Mouse (Mus musculus) limb, embryonic 14.5 days (tissue): Measurements from ENCODE around the gene Fcrla. TPM values are rescaled to one million over a fixed set of nuclear protein-coding genes. Genes with fewer than 3 reads are reported as not detected.

Source experiments
- ATAC-seq: fragments of 200-750 bp; cut with Nextera tagmentation; 2 replicates; pipeline ENCODE4 v1.8.0; 2017; ENCODE audit warnings: low read depth, moderate number of reproducible peaks, moderate TSS enrichment; ENCODE audit not compliant: low FRiP score
- DNase-seq: peaks from one replicate; pipeline ENCODE4 v3.0.0-alpha.2; 2015; ENCODE audit warnings: low spot score
- H3K27ac ChIP-seq: fragments of 300-500 bp; sonication (generic); replicated peaks from 2 replicates; pipeline ENCODE4 v1.5.1; 2014; ENCODE audit warnings: low read depth, mild to moderate bottlenecking, low read length, moderate library complexity, mixed read lengths
- H3K27me3 ChIP-seq: fragments of 300-500 bp; sonication (generic); 2 replicates; pipeline ENCODE4 v1.6.1; 2014; ENCODE audit warnings: low read length, mixed read lengths; ENCODE audit not compliant: control insufficient read depth, insufficient read depth
- H3K36me3 ChIP-seq: fragments of 300-500 bp; sonication (generic); 2 replicates; pipeline ENCODE4 v1.6.1; 2014; ENCODE audit warnings: mild to moderate bottlenecking, low read length, moderate library complexity, mixed read lengths; ENCODE audit not compliant: control insufficient read depth, insufficient read depth
- H3K4me1 ChIP-seq: fragments of 300-500 bp; sonication (generic); 2 replicates; pipeline ENCODE4 v1.6.1; 2014; ENCODE audit warnings: antibody characterized with exemption, low read length, mixed read lengths; ENCODE audit not compliant: control insufficient read depth, insufficient read depth
- H3K4me2 ChIP-seq: fragments of 300-500 bp; sonication (generic); replicated peaks from 2 replicates; pipeline ENCODE4 v1.6.1; 2014; ENCODE audit warnings: low read depth, mild to moderate bottlenecking, low read length, moderate library complexity; ENCODE audit not compliant: severe bottlenecking
- H3K4me3 ChIP-seq: fragments of 300-500 bp; sonication (generic); replicated peaks from 2 replicates; pipeline ENCODE4 v1.5.1; 2014; ENCODE audit warnings: low read length
- H3K9ac ChIP-seq: fragments of 300-500 bp; sonication (generic); 2 replicates; pipeline ENCODE4 v1.6.1; 2014; ENCODE audit warnings: mild to moderate bottlenecking, low read depth, low read length, moderate library complexity; ENCODE audit not compliant: severe bottlenecking
- H3K9me3 ChIP-seq: fragments of 300-500 bp; sonication (generic); 2 replicates; pipeline ENCODE4 v1.6.1; 2016; ENCODE audit warnings: low read length; ENCODE audit not compliant: control insufficient read depth
- POLR2A ChIP-seq: fragments of 200-500 bp; IDR thresholded peaks from 2 replicates; pipeline ENCODE4 v1.8.0; 2012; ENCODE audit warnings: inconsistent platforms, mild to moderate bottlenecking, moderate library complexity, borderline replicate concordance; ENCODE audit not compliant: insufficient read depth, insufficient read length; ENCODE audit errors: extremely low read depth
- WGBS: fragments of 180-500 bp; shearing (Covaris S2); extraction: QIAGEN DNeasy Blood & Tissue Kit; methylation state at CpG from one replicate; pipeline ENCODE4 v1.1.7; 2014; 5-methylcytosine and 5-hydroxymethylcytosine counted together
- polyA plus RNA-seq, 2 experiments: library from polyadenylated mRNA; depleted of rRNA in 1 of 2; stranded (reverse) in 1 of 2; unstranded in 1 of 2; fragments of >200 nt; fragmentation: Nextera tagmentation in 1 of 2; extraction: Ambion mirVana in 1 of 2; gene quantifications; 2 replicates each; pipeline versions ENCODE4 v1.2.1 to v1.2.3; 2012 to 2014

The Fcrla gene
- polyA plus RNA-seq, 2 experiments: 0.13 TPM; not detected in 1

DNA sequence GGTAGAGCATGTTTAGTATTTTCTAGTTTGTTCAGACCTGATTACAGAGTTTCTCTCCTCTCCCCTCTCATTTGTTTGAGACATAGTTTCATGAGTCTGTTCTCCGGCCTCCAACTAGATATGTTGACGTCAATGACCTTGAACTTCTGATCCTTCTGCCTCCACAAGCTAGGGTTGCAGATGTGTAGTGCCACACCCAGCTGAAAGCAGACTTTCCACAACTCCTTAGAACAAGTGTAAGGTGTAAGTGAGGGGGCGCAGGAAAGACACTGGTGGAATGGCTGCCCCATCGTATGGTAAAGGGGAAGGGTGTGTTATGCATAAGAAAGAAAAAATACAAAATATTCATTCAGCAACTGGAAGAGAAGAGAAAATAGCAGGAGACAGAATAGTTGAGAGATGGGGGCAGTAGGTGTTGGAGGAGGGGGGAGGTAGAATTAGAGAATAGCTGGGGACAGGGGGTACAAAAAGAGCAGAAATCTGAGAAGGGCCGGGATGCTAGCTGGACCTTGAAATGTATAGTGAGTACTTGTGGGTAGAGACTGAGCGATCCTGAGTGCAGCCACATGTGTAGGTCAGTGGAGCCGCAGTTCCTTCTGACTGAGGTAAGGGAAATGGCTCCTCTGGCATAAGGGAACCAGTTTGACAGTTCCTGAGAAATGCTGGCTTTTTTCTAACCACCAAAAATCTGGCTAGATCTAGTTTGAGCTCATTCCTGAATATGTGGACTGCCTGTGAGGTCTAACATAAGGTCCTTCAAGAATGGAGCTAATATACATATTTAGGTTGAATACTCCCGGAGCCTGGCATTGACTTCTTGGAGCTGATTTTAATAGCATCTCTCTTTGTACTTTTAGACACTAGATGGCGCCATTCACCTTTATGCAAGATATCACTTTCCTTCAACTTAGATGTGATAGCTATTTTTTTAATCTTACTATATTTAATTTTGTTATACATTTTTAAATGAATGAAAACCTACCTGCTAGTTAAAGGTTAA, 32.5 kb downstream of the Fcrla start:
- H3K9me3 ChIP-seq: no peaks in the 10 kb centered on the region
- H3K4me1 ChIP-seq: no peaks in the 10 kb centered on the region
- no peak overlapping the region for H3K4me3 ChIP-seq
- no peak overlapping the region for H3K27ac ChIP-seq
- H3K36me3 ChIP-seq: no peaks in the 10 kb centered on the region
- no peaks in the 10 kb centered on the region for H3K27me3 ChIP-seq
- no peak overlapping the region for H3K4me2 ChIP-seq
- ATAC-seq (no peak), DNase-seq (peak; percentile 46)
- TF ChIP-seq POLR2A: no peak
- no peak overlapping the region for H3K9ac ChIP-seq
- WGBS: 63% methylated on average over 9 of the region's 9 CpGs

- Histone ChIP-seq H3K9me3 (no peaks in the 10 kb centered on the region), H3K4me3 (no peak overlapping the region), H3K4me2 (no peak overlapping the region), H3K4me1 (no peaks in the 10 kb centered on the region), H3K36me3 (no peaks in the 10 kb centered on the region), H3K9ac (no peak overlapping the region), H3K27me3 (no peaks in the 10 kb centered on the region), H3K27ac (no peak overlapping the region)
- WGBS: 62% methylated on average over 1 of the region's 1 CpGs
- ATAC-seq (no peak), DNase-seq (no peak)
- no peak for TF ChIP-seq POLR2A
Measured at GRCm38 (mm10) chr1:170892279-170892678, 35.1 kb downstream of the Fcrla start.

- Histone ChIP-seq H3K27me3 (no peaks in the 10 kb centered on the region), H3K27ac (no peak overlapping the region), H3K36me3 (no peaks in the 10 kb centered on the region), H3K4me1 (no peaks in the 10 kb centered on the region), H3K9ac (no peak overlapping the region), H3K4me3 (no peak overlapping the region), H3K9me3 (no peaks in the 10 kb centered on the region), H3K4me2 (no peak overlapping the region)
- no peak for DNase-seq
- WGBS: 59% methylated on average over 2 of the region's 2 CpGs
- ATAC-seq: no peak
- no peak for TF ChIP-seq POLR2A
Measured at GRCm38 (mm10) chr1:170891646-170892045, 35.7 kb downstream of the Fcrla start.

DNA sequence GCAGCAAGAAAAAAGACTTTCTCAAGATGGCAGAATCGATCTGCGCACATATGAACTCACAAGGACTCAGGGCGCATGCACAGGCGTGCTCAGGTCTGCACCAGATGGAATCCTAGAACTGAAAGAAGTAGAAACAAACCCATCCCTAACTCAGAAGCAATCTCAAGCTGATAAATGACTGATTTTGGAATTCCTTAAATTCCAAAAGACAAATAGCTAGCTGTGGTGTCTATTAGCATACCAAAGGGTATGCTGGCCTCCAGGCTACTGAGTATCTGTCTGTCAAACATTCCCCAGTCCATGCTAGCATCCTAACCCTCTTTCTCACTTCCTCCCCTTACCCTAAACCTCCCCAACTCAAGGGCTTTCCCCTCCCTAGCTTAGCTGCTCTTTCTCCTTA, 38.1 kb downstream of the Fcrla start:
- Histone ChIP-seq H3K4me3 (no peak overlapping the region), H3K27me3 (no peaks in the 10 kb centered on the region), H3K9me3 (no peaks in the 10 kb centered on the region), H3K27ac (no peak overlapping the region), H3K9ac (no peak overlapping the region), H3K36me3 (no peaks in the 10 kb centered on the region), H3K4me2 (no peak overlapping the region), H3K4me1 (peaks cover 8% of the 10 kb centered on the region)
- no peak for TF ChIP-seq POLR2A
- 69% methylated on average over 4 of the region's 4 CpGs for whole genome bisulfite sequencing
- ATAC-seq: no peak
- DNase-seq: no peak

DNA sequence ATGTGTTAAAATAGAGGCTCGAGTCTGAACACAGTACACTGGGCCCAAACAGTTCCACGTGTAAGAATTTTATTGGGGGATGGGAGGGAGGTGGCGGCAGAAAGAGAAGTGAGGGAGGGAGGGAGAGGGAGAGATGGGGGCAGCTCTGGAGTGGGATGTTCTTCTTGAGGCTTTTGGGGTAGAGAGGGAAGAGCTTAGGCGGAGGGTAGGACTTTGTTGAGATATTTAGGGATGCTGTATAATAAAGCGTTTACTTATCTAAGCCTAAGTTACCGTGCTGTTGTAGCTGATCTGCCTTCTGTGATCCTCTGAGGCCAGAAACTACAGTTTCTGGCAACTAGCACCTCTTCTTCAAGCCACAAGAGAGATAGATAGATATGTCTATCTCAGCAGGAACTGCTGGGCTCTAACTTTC, 41.3 kb downstream of the Fcrla start:
- Histone ChIP-seq H3K4me1 (peaks cover 9% of the 10 kb centered on the region), H3K27ac (no peak overlapping the region), H3K36me3 (no peaks in the 10 kb centered on the region), H3K27me3 (no peaks in the 10 kb centered on the region), H3K9ac (0 out of 2 replicates have a peak overlapping the region, but pooled peaks have one; percentile 21), H3K4me2 (peak overlapping the region; percentile 17; the same call in 1 of the 2 replicates), H3K4me3 (0 out of 2 replicates have a peak overlapping the region, but pooled peaks have one; percentile 97), H3K9me3 (no peaks in the 10 kb centered on the region)
- WGBS: 26% methylated on average over 6 of the region's 6 CpGs
- no peak for DNase-seq
- no peak for ATAC-seq
- no peak for TF ChIP-seq POLR2A
